Comparison of ENCODE assay signal across 26 mouse cellular contexts in the genomic region with DNA sequence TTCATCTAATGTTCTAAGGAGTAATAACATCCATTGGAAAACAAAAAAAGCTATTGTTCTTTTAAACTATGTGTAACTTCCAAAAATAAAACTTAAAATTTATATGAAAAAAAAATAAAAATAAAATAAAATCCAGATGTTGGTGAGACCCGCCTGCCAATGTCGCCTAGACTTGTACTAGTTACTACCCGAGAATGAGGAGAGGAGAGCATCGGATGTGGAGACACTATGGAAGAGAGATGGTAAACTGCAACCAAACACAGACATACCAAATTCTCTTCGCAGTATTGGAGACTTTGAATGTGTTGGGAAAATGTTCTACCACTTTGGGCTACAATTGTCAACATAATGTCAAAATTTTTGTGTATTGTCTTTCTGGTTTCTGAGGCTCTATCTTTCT. TPM values are rescaled to one million over a fixed set of nuclear protein-coding genes. Genes with fewer than 3 reads are reported as not detected.
DNase-seq lines count a peak whose midpoint lies in the region; ATAC-seq and TF ChIP-seq lines count a peak whose summit lies in the region.
"Had no signal": no experiment of that assay in that cellular context is flagged by ENCODE, and none has a peak within 500 bp of the region (broad histone marks: within the 10 kb centered on the region; RNA-seq: fewer than 3 reads in every experiment).

No protein-coding gene starts in this region.

- no peak for TF ChIP-seq EP300 in stomach, postnatal 0 days (optimal IDR thresholded peaks at IDR 0.05)

- no peak overlapping the region for H3K9ac ChIP-seq in forebrain, embryonic 12.5 days
- H3K9ac ChIP-seq in forebrain, embryonic 15.5 days (replicated peaks) = no peak overlapping the region
- no peak overlapping the region for H3K9ac ChIP-seq in hindbrain, postnatal 0 days (replicated peaks; ENCODE audit: low read length)
- H3K9ac ChIP-seq in hindbrain, embryonic 14.5 days = no peak overlapping the region
- H3K9ac ChIP-seq in stomach, embryonic 14.5 days (replicated peaks; ENCODE audit: low read depth, low read length) = no peak overlapping the region
- H3K9ac ChIP-seq in stomach, postnatal 0 days (ENCODE audit: low read length) = no peak overlapping the region
- H3K9ac ChIP-seq: forebrain, embryonic 13.5 days; hindbrain, embryonic 13.5 days; limb, embryonic 12.5 days; liver, embryonic 15.5 days; lung, embryonic 14.5 days; midbrain, embryonic 15.5 days; neural tube, embryonic 12.5 days had no signal

- no peak for DNase-seq in hindbrain, postnatal 0 days (ENCODE audit: low spot score)
- no peak for DNase-seq in hindbrain, embryonic 14.5 days (ENCODE audit: low spot score)
- no peak for DNase-seq in stomach, postnatal 0 days (ENCODE audit: low spot score)
- no peak for DNase-seq in spleen, postnatal 10 days (ENCODE audit: low spot score in 2 of 2)
- DNase-seq: adrenal gland, postnatal 25 days; cerebellum, adult 11-12 months; cerebellum, adult 9-11 months; embryo, embryonic 11 days; kidney, adult 8-10 months; kidney, postnatal 25 days; lung, postnatal 14 days; thymus, adult 18-20 months; thymus, postnatal 25 days had no signal

- no peak overlapping the region for H3K27ac ChIP-seq in forebrain, embryonic 12.5 days
- no peak overlapping the region for H3K27ac ChIP-seq in forebrain, embryonic 15.5 days (replicated peaks)
- H3K27ac ChIP-seq in hindbrain, postnatal 0 days = no peak overlapping the region
- H3K27ac ChIP-seq in hindbrain, embryonic 14.5 days = no peak overlapping the region
- H3K27ac ChIP-seq in stomach, embryonic 14.5 days (ENCODE audit: low read length) = peak overlapping the region; percentile 36; the same call in 1 of the 2 replicates
- no peak overlapping the region for H3K27ac ChIP-seq in stomach, postnatal 0 days (replicated peaks)
- H3K27ac ChIP-seq: forebrain, embryonic 13.5 days; hindbrain, embryonic 13.5 days; liver, embryonic 15.5 days; midbrain, embryonic 15.5 days; neural tube, embryonic 12.5 days had no signal

- TF ChIP-seq CTCF in hindbrain, postnatal 0 days (IDR thresholded peaks at IDR 0.05; ENCODE audit: low read depth) = no peak
- no peak for TF ChIP-seq CTCF in stomach, postnatal 0 days (IDR thresholded peaks at IDR 0.05; ENCODE audit: low read depth)

- peaks cover 18% of the 10 kb centered on the region for H3K27me3 ChIP-seq in forebrain, embryonic 12.5 days
- H3K27me3 ChIP-seq in forebrain, embryonic 15.5 days = no peaks in the 10 kb centered on the region
- H3K27me3 ChIP-seq in hindbrain, postnatal 0 days (ENCODE audit: insufficient read depth, low read length) = no peaks in the 10 kb centered on the region
- H3K27me3 ChIP-seq in hindbrain, embryonic 14.5 days (ENCODE audit: control insufficient read depth, insufficient read depth, low read length) = peaks cover 12% of the 10 kb centered on the region
- no peaks in the 10 kb centered on the region for H3K27me3 ChIP-seq in stomach, embryonic 14.5 days (ENCODE audit: control insufficient read depth, insufficient read depth, low read length)
- H3K27me3 ChIP-seq in stomach, postnatal 0 days (ENCODE audit: control insufficient read depth, insufficient read depth, low read length) = no peaks in the 10 kb centered on the region
- H3K27me3 ChIP-seq: embryonic facial prominence, embryonic 13.5 days had no signal

- WGBS in forebrain, embryonic 12.5 days = 5% methylated on average over 5 of the region's 5 CpGs
- 13% methylated on average over 5 of the region's 5 CpGs for WGBS in forebrain, embryonic 15.5 days
- 36% methylated on average over 5 of the region's 5 CpGs for WGBS in hindbrain, postnatal 0 days
- 20% methylated on average over 5 of the region's 5 CpGs for WGBS in hindbrain, embryonic 14.5 days
- WGBS in stomach, embryonic 14.5 days = 68% methylated on average over 5 of the region's 5 CpGs
- 75% methylated on average over 5 of the region's 5 CpGs for WGBS in stomach, postnatal 0 days

- no peak overlapping the region for H3K4me3 ChIP-seq in forebrain, embryonic 12.5 days (replicated peaks)
- H3K4me3 ChIP-seq in forebrain, embryonic 15.5 days = no peak overlapping the region
- H3K4me3 ChIP-seq in hindbrain, postnatal 0 days (ENCODE audit: low read length) = no peak overlapping the region
- no peak overlapping the region for H3K4me3 ChIP-seq in hindbrain, embryonic 14.5 days (replicated peaks; ENCODE audit: low read length)
- no peak overlapping the region for H3K4me3 ChIP-seq in stomach, embryonic 14.5 days (ENCODE audit: low read depth, low read length)
- H3K4me3 ChIP-seq in stomach, postnatal 0 days (ENCODE audit: low read depth, low read length) = no peak overlapping the region
- H3K4me3 ChIP-seq: embryonic facial prominence, embryonic 13.5 days; forebrain, embryonic 13.5 days; hindbrain, embryonic 13.5 days; limb, embryonic 12.5 days; liver, embryonic 15.5 days; midbrain, embryonic 15.5 days; neural tube, embryonic 12.5 days had no signal

- H3K4me1 ChIP-seq in forebrain, embryonic 12.5 days = peaks cover 32% of the 10 kb centered on the region
- H3K4me1 ChIP-seq in forebrain, embryonic 15.5 days = peaks cover 7% of the 10 kb centered on the region; the same call in 1 of the 2 replicates
- no peaks in the 10 kb centered on the region for H3K4me1 ChIP-seq in hindbrain, postnatal 0 days (ENCODE audit: insufficient read depth, low read length)
- H3K4me1 ChIP-seq in hindbrain, embryonic 14.5 days (replicated peaks; ENCODE audit: control insufficient read depth, insufficient read depth, low read length) = peaks cover 3% of the 10 kb centered on the region; the same call in 1 of the 2 replicates
- H3K4me1 ChIP-seq in stomach, embryonic 14.5 days (ENCODE audit: control insufficient read depth, insufficient read depth, low read length) = peaks cover 14% of the 10 kb centered on the region; the same call in 1 of the 2 replicates
- peaks cover 2% of the 10 kb centered on the region; the same call in 1 of the 2 replicates for H3K4me1 ChIP-seq in stomach, postnatal 0 days (replicated peaks; ENCODE audit: control insufficient read depth, insufficient read depth)
- H3K4me1 ChIP-seq: liver, embryonic 15.5 days had no signal

- H3K9me3 ChIP-seq in forebrain, embryonic 12.5 days = no peaks in the 10 kb centered on the region
- H3K9me3 ChIP-seq in forebrain, embryonic 15.5 days = no peaks in the 10 kb centered on the region
- no peaks in the 10 kb centered on the region for H3K9me3 ChIP-seq in hindbrain, postnatal 0 days (ENCODE audit: low read length)
- no peaks in the 10 kb centered on the region for H3K9me3 ChIP-seq in hindbrain, embryonic 14.5 days (ENCODE audit: control insufficient read depth, low read length)
- H3K9me3 ChIP-seq in stomach, embryonic 14.5 days (ENCODE audit: control insufficient read depth, low read depth, low read length) = no peaks in the 10 kb centered on the region
- no peaks in the 10 kb centered on the region for H3K9me3 ChIP-seq in stomach, postnatal 0 days (ENCODE audit: control insufficient read depth, low read length)
- H3K9me3 ChIP-seq: embryonic facial prominence, embryonic 13.5 days; forebrain, embryonic 13.5 days; hindbrain, embryonic 13.5 days; limb, embryonic 12.5 days; liver, embryonic 15.5 days; midbrain, embryonic 15.5 days; neural tube, embryonic 12.5 days had no signal

- 0 out of 2 replicates have a peak overlapping the region, but pooled peaks have one; percentile 10 for H3K4me2 ChIP-seq in forebrain, embryonic 12.5 days
- no peak overlapping the region for H3K4me2 ChIP-seq in forebrain, embryonic 15.5 days (replicated peaks)
- peak overlapping the region; percentile 36; the same call in 1 of the 2 replicates for H3K4me2 ChIP-seq in hindbrain, postnatal 0 days (ENCODE audit: low read depth, low read length)
- no peak overlapping the region for H3K4me2 ChIP-seq in hindbrain, embryonic 14.5 days (replicated peaks)
- no peak overlapping the region for H3K4me2 ChIP-seq in stomach, embryonic 14.5 days (replicated peaks; ENCODE audit: low read depth, low read length)
- H3K4me2 ChIP-seq in stomach, postnatal 0 days (replicated peaks; ENCODE audit: low read depth) = no peak overlapping the region
- H3K4me2 ChIP-seq: heart, embryonic 11.5 days; hindbrain, embryonic 13.5 days; limb, embryonic 12.5 days; liver, embryonic 15.5 days; lung, embryonic 14.5 days; midbrain, embryonic 15.5 days; neural tube, embryonic 12.5 days had no signal

- H3K36me3 ChIP-seq in forebrain, embryonic 12.5 days (replicated peaks) = no peaks in the 10 kb centered on the region
- no peaks in the 10 kb centered on the region for H3K36me3 ChIP-seq in forebrain, embryonic 15.5 days
- H3K36me3 ChIP-seq in hindbrain, postnatal 0 days (ENCODE audit: insufficient read depth, low read length) = no peaks in the 10 kb centered on the region
- H3K36me3 ChIP-seq in hindbrain, embryonic 14.5 days (replicated peaks; ENCODE audit: control insufficient read depth, insufficient read depth) = no peaks in the 10 kb centered on the region
- H3K36me3 ChIP-seq in stomach, embryonic 14.5 days (ENCODE audit: control insufficient read depth, insufficient read depth, low read length) = no peaks in the 10 kb centered on the region
- no peaks in the 10 kb centered on the region for H3K36me3 ChIP-seq in stomach, postnatal 0 days (ENCODE audit: control insufficient read depth, insufficient read depth, low read length)
- H3K36me3 ChIP-seq: embryonic facial prominence, embryonic 13.5 days; hindbrain, embryonic 13.5 days; limb, embryonic 12.5 days; liver, embryonic 15.5 days; midbrain, embryonic 15.5 days; neural tube, embryonic 12.5 days had no signal

- peak; percentile 51; the same call in 1 of the 2 replicates for ATAC-seq in forebrain, embryonic 12.5 days (ENCODE audit: low FRiP score)
- ATAC-seq in forebrain, embryonic 15.5 days (replicated peaks) = no peak
- no peak for ATAC-seq in hindbrain, postnatal 0 days
- no peak for ATAC-seq in hindbrain, embryonic 14.5 days (ENCODE audit: low FRiP score)
- no peak for ATAC-seq in stomach, embryonic 14.5 days (ENCODE audit: insufficient number of reproducible peaks, insufficient read depth, low FRiP score, low read depth)
- ATAC-seq in stomach, postnatal 0 days (ENCODE audit: low FRiP score, low TSS enrichment) = no peak
- ATAC-seq: inflammation-experienced regulatory T-cells, adult 6 months; midbrain, embryonic 15.5 days had no signal

RNA-seq across cellular contexts. Expression of gene Atg4c, which starts 32.8 kb away (rescaled TPM):
- polyA plus RNA-seq in forebrain, embryonic 12.5 days (2016; fragmentation: Nextera tagmentation; extraction: Ambion mirVana) = 15.6 and 16.4 TPM in 2 replicates
- polyA plus RNA-seq in forebrain, embryonic 15.5 days (2015; fragmentation: Nextera tagmentation; extraction: Ambion mirVana) = 17.4 and 18.5 TPM in 2 replicates
- 9.9 and 17.9 TPM in 2 replicates for total RNA-seq in hindbrain, postnatal 0 days (2014; rRNA removed)
- 14.9 and 15.6 TPM in 2 replicates for polyA plus RNA-seq in hindbrain, postnatal 0 days (2015; fragmentation: Nextera tagmentation; extraction: Ambion mirVana)
- polyA plus RNA-seq in hindbrain, embryonic 14.5 days (2014; fragmentation: Nextera tagmentation; extraction: Ambion mirVana) = 19.2 and 20.4 TPM in 2 replicates
- 12.3 and 13.6 TPM in 2 replicates for polyA plus RNA-seq in stomach, embryonic 14.5 days (2014; fragmentation: Nextera tagmentation; extraction: Ambion mirVana)
- 7.3 and 7.5 TPM in 2 replicates for polyA plus RNA-seq in stomach, postnatal 0 days (2015; fragmentation: Nextera tagmentation; extraction: Ambion mirVana)

RNA-seq across cellular contexts. Expression of gene Dock7, which starts 40.2 kb away (rescaled TPM):
- 122 and 129 TPM in 2 replicates for polyA plus RNA-seq in forebrain, embryonic 12.5 days (2016; fragmentation: Nextera tagmentation; extraction: Ambion mirVana)
- 81.6 and 83.0 TPM in 2 replicates for polyA plus RNA-seq in forebrain, embryonic 15.5 days (2015; fragmentation: Nextera tagmentation; extraction: Ambion mirVana)
- total RNA-seq in hindbrain, postnatal 0 days (2014; rRNA removed) = 71.5 and 72.8 TPM in 2 replicates
- polyA plus RNA-seq in hindbrain, postnatal 0 days (2015; fragmentation: Nextera tagmentation; extraction: Ambion mirVana) = 29.3 and 31.4 TPM in 2 replicates
- polyA plus RNA-seq in hindbrain, embryonic 14.5 days (2014; fragmentation: Nextera tagmentation; extraction: Ambion mirVana) = 79.2 and 86.3 TPM in 2 replicates
- polyA plus RNA-seq in stomach, embryonic 14.5 days (2014; fragmentation: Nextera tagmentation; extraction: Ambion mirVana) = 75.7 and 84.5 TPM in 2 replicates
- 19.1 and 20.5 TPM in 2 replicates for polyA plus RNA-seq in stomach, postnatal 0 days (2015; fragmentation: Nextera tagmentation; extraction: Ambion mirVana)

Comparison
In these comparisons a context has a peak if more than half of its experiments do, and no peak if none do; other contexts are left out.
1. H3K4me2 ChIP-seq: peak in forebrain, embryonic 12.5 days (single experiment) and hindbrain, postnatal 0 days (single experiment); none in forebrain, embryonic 15.5 days (single experiment), hindbrain, embryonic 14.5 days (single experiment), stomach, embryonic 14.5 days (single experiment) and stomach, postnatal 0 days (single experiment).